Mouse (Mus musculus) olfactory bulb, adult 2 months (tissue): Measurements from ENCODE around the gene Htr3a. TPM values are rescaled to one million over a fixed set of nuclear protein-coding genes. Genes with fewer than 3 reads are reported as not detected.

Experiments used
- H3K27ac ChIP-seq: fragments of 200-500 bp; 2 replicates; pipeline ENCODE4 v1.5.1; 2012; ENCODE audit warnings: low read depth, low read length; ENCODE audit not compliant: insufficient read depth
- H3K4me1 ChIP-seq: fragments of 200-500 bp; 2 replicates; pipeline ENCODE4 v1.6.1; 2012; ENCODE audit warnings: low read length; ENCODE audit not compliant: control insufficient read depth, insufficient read depth
- H3K4me3 ChIP-seq: fragments of 200-500 bp; 2 replicates; pipeline ENCODE4 v1.5.1; 2012; ENCODE audit warnings: mild to moderate bottlenecking, low read depth, low read length, moderate library complexity; ENCODE audit not compliant: insufficient read depth
- CTCF ChIP-seq: fragments of 200-500 bp; IDR thresholded peaks from 2 replicates; pipeline ENCODE4 v1.5.1; 2012; ENCODE audit warnings: low read depth, mild to moderate bottlenecking, low read length, moderate library complexity; ENCODE audit not compliant: insufficient read depth
- POLR2A ChIP-seq: fragments of 200-500 bp; IDR thresholded peaks from 2 replicates; pipeline ENCODE4 v1.6.1; 2012; ENCODE audit warnings: mild to moderate bottlenecking, low read depth, low read length, moderate library complexity; ENCODE audit not compliant: insufficient read depth
- WGBS: fragments of 180-500 bp; shearing (Covaris S2); methylation state at CpG from one replicate; pipeline ENCODE4 v1.1.7; 2018; 5-methylcytosine and 5-hydroxymethylcytosine counted together
- polyA plus RNA-seq: library from polyadenylated mRNA; stranded (reverse); fragments of >200 nt; gene quantifications from 2 replicates; pipeline ENCODE4 v1.2.4, GENCODE M21; 2012; ENCODE audit warnings: low replicate concordance; ENCODE audit not compliant: missing spikeins, insufficient read depth, insufficient read length

Gene Htr3a
- polyA plus RNA-seq, 1 experiment, result not detected

- H3K27ac ChIP-seq, result no peak overlapping the region
Measured at GRCm38 (mm10) chr9:48895819-48896536, 14.9 kb downstream of the Htr3a start.

GRCm38 (mm10) chr9:48894755-48895154 lies 16.1 kb downstream of the Htr3a start:
- whole genome bisulfite sequencing, result 65% methylated on average over 6 of the region's 6 CpGs
- peaks cover 9% of the 10 kb centered on the region for H3K4me1 ChIP-seq
- H3K27ac ChIP-seq, result no peak overlapping the region
- TF ChIP-seq CTCF (no peak), POLR2A (no peak)
- no peak overlapping the region for H3K4me3 ChIP-seq

More at GRCm38 (mm10) chr9:48895819-48896536, 14.9 kb downstream of the Htr3a start:
- WGBS, result 25% methylated on average over 18 of the region's 18 CpGs
- Histone ChIP-seq H3K4me3 (no peak overlapping the region), H3K4me1 (peaks cover 9% of the 10 kb centered on the region)
- no peak for TF ChIP-seq CTCF
- TF ChIP-seq POLR2A, result no peak

- Histone ChIP-seq H3K27ac (no peak overlapping the region), H3K4me3 (no peak overlapping the region), H3K4me1 (peaks cover 9% of the 10 kb centered on the region)
- TF ChIP-seq CTCF, result no peak
- TF ChIP-seq POLR2A, result no peak
- 24% methylated on average over 3 of the region's 3 CpGs for WGBS
Measured at GRCm38 (mm10) chr9:48893986-48894385, 16.9 kb downstream of the Htr3a start.

GRCm38 (mm10) chr9:48889093-48889492 lies 21.8 kb downstream of the Htr3a start:
- WGBS, result 81% methylated on average over 7 of the region's 7 CpGs
- H3K4me3 ChIP-seq, result no peak overlapping the region
- TF ChIP-seq CTCF, result no peak
- no peak for TF ChIP-seq POLR2A
- no peak overlapping the region for H3K27ac ChIP-seq
- H3K4me1 ChIP-seq, result peaks cover 3% of the 10 kb centered on the region

- WGBS, result 71% methylated on average over 8 of the region's 8 CpGs
- no peaks in the 10 kb centered on the region for H3K4me1 ChIP-seq
- H3K4me3 ChIP-seq, result no peak overlapping the region
- TF ChIP-seq POLR2A (no peak), CTCF (no peak)
- no peak overlapping the region for H3K27ac ChIP-seq
Measured at GRCm38 (mm10) chr9:48872896-48873295, 38.0 kb downstream of the Htr3a start.

GRCm38 (mm10) chr9:48866523-48867121 lies 44.3 kb downstream of the Htr3a start:
- no peak overlapping the region for H3K4me3 ChIP-seq
- no peaks in the 10 kb centered on the region for H3K4me1 ChIP-seq

GRCm38 (mm10) chr9:48865235-48865634 lies 45.7 kb downstream of the Htr3a start:
- H3K4me3 ChIP-seq, result no peak overlapping the region
- WGBS, result 64% methylated on average over 9 of the region's 9 CpGs
- no peaks in the 10 kb centered on the region for H3K4me1 ChIP-seq
- no peak overlapping the region for H3K27ac ChIP-seq
- TF ChIP-seq CTCF (no peak), POLR2A (no peak)

More at GRCm38 (mm10) chr9:48866523-48867121, 44.3 kb downstream of the Htr3a start:
- no peak overlapping the region for H3K27ac ChIP-seq
- TF ChIP-seq CTCF, result no peak
- no peak for TF ChIP-seq POLR2A
- WGBS, result 45% methylated on average over 12 of the region's 12 CpGs

GRCm38 (mm10) chr9:48861481-48861880 lies 49.4 kb downstream of the Htr3a start:
- Histone ChIP-seq H3K4me3 (no peak overlapping the region), H3K4me1 (no peaks in the 10 kb centered on the region), H3K27ac (no peak overlapping the region)
- TF ChIP-seq CTCF (no peak), POLR2A (no peak)
- WGBS, result 70% methylated on average over 10 of the region's 10 CpGs

- 7% methylated on average over 6 of the region's 6 CpGs for WGBS
- TF ChIP-seq CTCF (peak; percentile 82), POLR2A (no peak)
- no peak overlapping the region for H3K27ac ChIP-seq
- H3K4me1 ChIP-seq, result no peaks in the 10 kb centered on the region
- H3K4me3 ChIP-seq, result no peak overlapping the region
Measured at GRCm38 (mm10) chr9:48860526-48860845, 50.4 kb downstream of the Htr3a start.

- 59% methylated on average over 10 of the region's 10 CpGs for WGBS
- Histone ChIP-seq H3K27ac (no peak overlapping the region), H3K4me1 (no peaks in the 10 kb centered on the region), H3K4me3 (no peak overlapping the region)
- TF ChIP-seq POLR2A, result no peak
- TF ChIP-seq CTCF, result no peak
Measured at GRCm38 (mm10) chr9:48859828-48860525, 50.9 kb downstream of the Htr3a start.
